Mouse (Mus musculus) olfactory bulb, adult 2 months (tissue): ENCODE data around the gene Arntl.

Experiments
- CTCF ChIP-seq: fragments of 200-500 bp; IDR thresholded peaks from 2 replicates; pipeline ENCODE4 v1.5.1; 2012; ENCODE audit warnings: low read depth, mild to moderate bottlenecking, low read length, moderate library complexity; ENCODE audit not compliant: insufficient read depth
- POLR2A ChIP-seq: fragments of 200-500 bp; IDR thresholded peaks from 2 replicates; pipeline ENCODE4 v1.6.1; 2012; ENCODE audit warnings: mild to moderate bottlenecking, low read depth, low read length, moderate library complexity; ENCODE audit not compliant: insufficient read depth

DNA sequence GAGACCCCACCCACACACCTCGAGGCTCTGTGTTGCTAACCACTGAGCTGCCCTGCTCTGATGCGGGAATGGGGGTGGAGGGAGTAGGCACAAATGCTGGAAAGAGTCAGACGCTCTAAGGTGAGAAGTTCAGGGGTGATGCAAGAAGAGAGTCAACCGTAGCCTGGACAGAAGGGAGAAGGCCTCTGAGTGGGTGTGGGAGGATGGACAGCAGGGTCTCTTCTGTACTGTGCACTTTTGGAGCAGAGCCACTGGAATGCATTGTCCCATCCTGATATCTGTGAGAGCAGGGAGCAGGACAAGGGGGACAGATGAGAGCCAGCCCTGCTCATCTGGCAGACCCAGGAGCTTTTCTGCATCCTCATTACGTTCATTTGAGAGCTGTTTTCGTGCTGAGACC, 21.2 kb downstream of the Arntl start:
- TF ChIP-seq CTCF (no peak), POLR2A (no peak)
